Mouse (Mus musculus) embryonic facial prominence, embryonic 13.5 days (tissue): ENCODE data around the gene Twsg1. TPM values are rescaled to one million over a fixed set of nuclear protein-coding genes. Genes with fewer than 3 reads are reported as not detected.
A peak's percentile ranks its signal among the peaks of the same experiment; 100 is the strongest.

ENCODE experiments used
- ATAC-seq: fragments of 200-750 bp; cut with Nextera tagmentation; 2 replicates; pipeline ENCODE4 v1.8.0; 2017; ENCODE audit warnings: low read depth; ENCODE audit not compliant: insufficient number of reproducible peaks, insufficient read depth, low FRiP score, low TSS enrichment
- H3K27ac ChIP-seq: fragments of 300-500 bp; sonication (generic); 2 replicates; pipeline ENCODE4 v1.5.1; 2015; ENCODE audit warnings: moderate library complexity, mild to moderate bottlenecking, inconsistent platforms
- H3K27me3 ChIP-seq: fragments of 300-500 bp; sonication (generic); 2 replicates; pipeline ENCODE4 v1.6.1; 2015; ENCODE audit warnings: mild to moderate bottlenecking, inconsistent platforms
- H3K36me3 ChIP-seq: fragments of 300-500 bp; sonication (generic); 2 replicates; pipeline ENCODE4 v1.6.1; 2015; ENCODE audit warnings: mild to moderate bottlenecking, inconsistent platforms
- H3K4me1 ChIP-seq: fragments of 300-500 bp; sonication (generic); 2 replicates; pipeline ENCODE4 v1.6.1; 2015; ENCODE audit warnings: inconsistent platforms
- H3K4me2 ChIP-seq: fragments of 300-500 bp; sonication (generic); 2 replicates; pipeline ENCODE4 v1.6.1; 2015; ENCODE audit warnings: moderate library complexity, mild to moderate bottlenecking, inconsistent platforms
- H3K4me3 ChIP-seq: fragments of 300-500 bp; sonication (generic); 2 replicates; pipeline ENCODE4 v1.5.1; 2015; ENCODE audit warnings: mild to moderate bottlenecking, inconsistent platforms
- H3K9ac ChIP-seq: fragments of 300-500 bp; sonication (generic); 2 replicates; pipeline ENCODE4 v1.6.1; 2015; ENCODE audit warnings: mild to moderate bottlenecking, inconsistent platforms
- H3K9me3 ChIP-seq: fragments of 300-500 bp; sonication (generic); 2 replicates; pipeline ENCODE4 v1.6.1; 2016; ENCODE audit warnings: inconsistent platforms
- WGBS: fragments of 180-500 bp; shearing (Covaris S2); methylation state at CpG from one replicate; pipeline ENCODE4 v1.1.7; 2015; ENCODE audit warnings: mixed read lengths; 5-methylcytosine and 5-hydroxymethylcytosine counted together
- polyA plus RNA-seq: library from polyadenylated mRNA; unstranded; fragments of >200 nt; fragmentation: Nextera tagmentation; extraction: Ambion mirVana; gene quantifications from 2 replicates; pipeline ENCODE4 v1.2.1, GENCODE M21; 2015

Twsg1 gene
- polyA plus RNA-seq, 1 experiment from 2014 or later, result 154 TPM

GRCm38 (mm10) chr17:65953959-65954358 lies 2.9 kb upstream of the Twsg1 start:
- Histone ChIP-seq H3K9me3 (no peaks in the 10 kb centered on the region), H3K27me3 (no peaks in the 10 kb centered on the region), H3K4me2 (no peak overlapping the region), H3K27ac (no peak overlapping the region), H3K4me1 (peaks cover 27% of the 10 kb centered on the region), H3K9ac (no peak overlapping the region), H3K36me3 (no peaks in the 10 kb centered on the region), H3K4me3 (no peak overlapping the region)
- WGBS, result 55% methylated on average over 4 of the region's 4 CpGs
- ATAC-seq, result no peak

- H3K4me2 ChIP-seq, result no peak overlapping the region
- H3K27ac ChIP-seq, result no peak overlapping the region
- no peak overlapping the region for H3K9ac ChIP-seq
- no peak overlapping the region for H3K4me3 ChIP-seq
- no peaks in the 10 kb centered on the region for H3K27me3 ChIP-seq
- H3K9me3 ChIP-seq, result no peaks in the 10 kb centered on the region
- peaks cover 16% of the 10 kb centered on the region for H3K36me3 ChIP-seq
- ATAC-seq, result no peak
- WGBS, result 84% methylated on average over 5 of the region's 5 CpGs
- H3K4me1 ChIP-seq, result peaks cover 18% of the 10 kb centered on the region
These were observed 1.1 kb upstream of the Twsg1 start for GRCm38 (mm10) chr17:65952083-65952482.

- Histone ChIP-seq H3K9me3 (no peaks in the 10 kb centered on the region), H3K4me2 (peak overlapping the region; percentile 69), H3K27me3 (no peaks in the 10 kb centered on the region), H3K4me1 (peaks cover 18% of the 10 kb centered on the region), H3K36me3 (peaks cover 33% of the 10 kb centered on the region), H3K27ac (peak overlapping the region; percentile 93), H3K9ac (peak overlapping the region; percentile 98), H3K4me3 (peak overlapping the region; percentile 96)
- 21% methylated on average over 7 of the region's 7 CpGs for WGBS
- no peak for ATAC-seq
These were observed 843 bp downstream of the Twsg1 start for GRCm38 (mm10) chr17:65950183-65950582.

- ATAC-seq, result no peak
These were observed 3.7 kb downstream of the Twsg1 start for GRCm38 (mm10) chr17:65947307-65947706.

GRCm38 (mm10) chr17:65945420-65945819 lies 5.6 kb downstream of the Twsg1 start:
- H3K9me3 ChIP-seq, result no peaks in the 10 kb centered on the region
- H3K4me3 ChIP-seq, result no peak overlapping the region
- H3K27me3 ChIP-seq, result no peaks in the 10 kb centered on the region
- peaks cover 33% of the 10 kb centered on the region for H3K4me1 ChIP-seq
- 96% methylated on average over 2 of the region's 2 CpGs for WGBS
- peaks cover 43% of the 10 kb centered on the region for H3K36me3 ChIP-seq
- no peak overlapping the region for H3K4me2 ChIP-seq
- no peak for ATAC-seq
- no peak overlapping the region for H3K9ac ChIP-seq
- no peak overlapping the region for H3K27ac ChIP-seq

More at GRCm38 (mm10) chr17:65947307-65947706, 3.7 kb downstream of the Twsg1 start:
- no peak overlapping the region for H3K9ac ChIP-seq
- 82% methylated on average over 8 of the region's 8 CpGs for WGBS
- no peak overlapping the region for H3K27ac ChIP-seq
- H3K36me3 ChIP-seq, result peaks cover 40% of the 10 kb centered on the region
- H3K4me2 ChIP-seq, result no peak overlapping the region
- H3K9me3 ChIP-seq, result no peaks in the 10 kb centered on the region
- no peak overlapping the region for H3K4me3 ChIP-seq
- H3K4me1 ChIP-seq, result peaks cover 27% of the 10 kb centered on the region
- H3K27me3 ChIP-seq, result no peaks in the 10 kb centered on the region

- Histone ChIP-seq H3K4me2 (no peak overlapping the region), H3K4me1 (peaks cover 19% of the 10 kb centered on the region), H3K27me3 (no peaks in the 10 kb centered on the region), H3K9ac (no peak overlapping the region), H3K27ac (no peak overlapping the region), H3K9me3 (no peaks in the 10 kb centered on the region), H3K36me3 (peaks cover 44% of the 10 kb centered on the region), H3K4me3 (no peak overlapping the region)
- no peak for ATAC-seq
- WGBS, result 78% methylated on average over 4 of the region's 4 CpGs
These were observed 8.6 kb downstream of the Twsg1 start for GRCm38 (mm10) chr17:65942394-65942793.

- no peak for ATAC-seq
- Histone ChIP-seq H3K9me3 (no peaks in the 10 kb centered on the region), H3K27ac (no peak overlapping the region), H3K9ac (no peak overlapping the region), H3K36me3 (peaks cover 44% of the 10 kb centered on the region), H3K27me3 (no peaks in the 10 kb centered on the region), H3K4me1 (peaks cover 19% of the 10 kb centered on the region), H3K4me2 (no peak overlapping the region), H3K4me3 (no peak overlapping the region)
- WGBS, result 81% methylated on average over 6 of the region's 6 CpGs
These were observed 9.8 kb downstream of the Twsg1 start for GRCm38 (mm10) chr17:65941275-65941674.

- no peak for ATAC-seq
- Histone ChIP-seq H3K4me2 (no peak overlapping the region), H3K36me3 (peaks cover 44% of the 10 kb centered on the region), H3K4me3 (no peak overlapping the region), H3K27me3 (no peaks in the 10 kb centered on the region), H3K9ac (no peak overlapping the region), H3K4me1 (peaks cover 19% of the 10 kb centered on the region), H3K27ac (no peak overlapping the region), H3K9me3 (no peaks in the 10 kb centered on the region)
- WGBS, result 84% methylated on average over 12 of the region's 12 CpGs
These were observed 10.8 kb downstream of the Twsg1 start for GRCm38 (mm10) chr17:65940221-65940620.

- no peak overlapping the region for H3K4me2 ChIP-seq
- no peak overlapping the region for H3K9ac ChIP-seq
- H3K9me3 ChIP-seq, result no peaks in the 10 kb centered on the region
- no peaks in the 10 kb centered on the region for H3K27me3 ChIP-seq
- H3K4me1 ChIP-seq, result peaks cover 19% of the 10 kb centered on the region
- no peak overlapping the region for H3K4me3 ChIP-seq
- no peak for ATAC-seq
- H3K27ac ChIP-seq, result no peak overlapping the region
- 76% methylated on average over 14 of the region's 14 CpGs for WGBS
- H3K36me3 ChIP-seq, result peaks cover 41% of the 10 kb centered on the region
These were observed 11.4 kb downstream of the Twsg1 start for GRCm38 (mm10) chr17:65939461-65940192.

- no peak overlapping the region for H3K27ac ChIP-seq
- peaks cover 52% of the 10 kb centered on the region for H3K36me3 ChIP-seq
- no peak overlapping the region for H3K4me2 ChIP-seq
- ATAC-seq, result no peak
- 89% methylated on average over 8 of the region's 9 CpGs for WGBS
- no peaks in the 10 kb centered on the region for H3K27me3 ChIP-seq
- H3K4me1 ChIP-seq, result peaks cover 9% of the 10 kb centered on the region
- no peak overlapping the region for H3K9ac ChIP-seq
- no peak overlapping the region for H3K4me3 ChIP-seq
- H3K9me3 ChIP-seq, result no peaks in the 10 kb centered on the region
These were observed 13.4 kb downstream of the Twsg1 start for GRCm38 (mm10) chr17:65937671-65938070.

GRCm38 (mm10) chr17:65933741-65934140 lies 17.3 kb downstream of the Twsg1 start:
- H3K4me2 ChIP-seq, result no peak overlapping the region
- peaks cover 57% of the 10 kb centered on the region for H3K36me3 ChIP-seq
- peaks cover 16% of the 10 kb centered on the region for H3K4me1 ChIP-seq
- no peaks in the 10 kb centered on the region for H3K9me3 ChIP-seq
- no peak overlapping the region for H3K4me3 ChIP-seq
- WGBS, result 93% methylated on average over 2 of the region's 2 CpGs
- no peak overlapping the region for H3K27ac ChIP-seq
- ATAC-seq, result no peak
- no peak overlapping the region for H3K9ac ChIP-seq
- no peaks in the 10 kb centered on the region for H3K27me3 ChIP-seq

GRCm38 (mm10) chr17:65931525-65931924 lies 19.5 kb downstream of the Twsg1 start:
- H3K4me2 ChIP-seq, result no peak overlapping the region
- peaks cover 16% of the 10 kb centered on the region for H3K4me1 ChIP-seq
- no peaks in the 10 kb centered on the region for H3K27me3 ChIP-seq
- no peak for ATAC-seq
- peaks cover 65% of the 10 kb centered on the region for H3K36me3 ChIP-seq
- 0 out of 2 replicates have a peak overlapping the region, but pooled peaks have one; percentile 21 for H3K9ac ChIP-seq
- no peak overlapping the region for H3K4me3 ChIP-seq
- no peaks in the 10 kb centered on the region for H3K9me3 ChIP-seq
- H3K27ac ChIP-seq, result peak overlapping the region; percentile 48; the same call in 1 of the 2 replicates
- WGBS, result 39% methylated on average over 6 of the region's 6 CpGs
